Mouse (Mus musculus) heart, adult 2 months (tissue): Measurements from ENCODE around the gene Sesn1. TPM values are rescaled to one million over a fixed set of nuclear protein-coding genes. Genes with fewer than 3 reads are reported as not detected.
A peak's percentile ranks its signal among the peaks of the same experiment; 100 is the strongest.

Experiments used
- DNase-seq, 2 experiments: peaks; one replicate each; pipeline ENCODE4 v3.0.0; 2021
- H3K27ac ChIP-seq: fragments of 200-600 bp; 2 replicates; pipeline ENCODE4 v1.8.1; 2022
- H3K27me3 ChIP-seq: fragments of 200-500 bp; 2 replicates; pipeline ENCODE4 v1.6.1; 2012; ENCODE audit warnings: mild to moderate bottlenecking, low read length, inconsistent platforms, mixed read lengths; ENCODE audit not compliant: control insufficient read depth, insufficient read depth
- H3K36me3 ChIP-seq: fragments of 200-500 bp; 2 replicates; pipeline ENCODE4 v1.6.1; 2012; ENCODE audit warnings: low read length, inconsistent platforms; ENCODE audit not compliant: control insufficient read depth, insufficient read depth
- H3K4me1 ChIP-seq: fragments of 200-500 bp; 2 replicates; pipeline ENCODE4 v1.6.1; 2011; ENCODE audit warnings: low read length; ENCODE audit not compliant: control insufficient read depth, insufficient read depth
- H3K4me3 ChIP-seq: fragments of 200-600 bp; 2 replicates; pipeline ENCODE4 v1.8.1; 2022
- H3K79me2 ChIP-seq: fragments of 200-500 bp; replicated peaks from 2 replicates; pipeline ENCODE4 v1.6.1; 2012; ENCODE audit warnings: mild to moderate bottlenecking, inconsistent platforms, low read length, moderate library complexity, mixed read lengths; ENCODE audit not compliant: control insufficient read depth, insufficient read depth
- H3K9ac ChIP-seq: fragments of 200-500 bp; 2 replicates; pipeline ENCODE4 v1.6.1; 2012; ENCODE audit warnings: low read depth, mild to moderate bottlenecking, control low read depth, inconsistent platforms, low read length, mixed read lengths
- CTCF ChIP-seq: fragments of 200-600 bp; IDR thresholded peaks from 2 replicates; pipeline ENCODE4 v1.8.1; 2022; ENCODE audit warnings: antibody characterized with exemption, mild to moderate bottlenecking, moderate library complexity
- EP300 ChIP-seq: fragments of 200-500 bp; IDR thresholded peaks from 2 replicates; pipeline ENCODE4 v1.6.1; 2011; ENCODE audit warnings: low read depth, low read length, control low read depth; ENCODE audit not compliant: insufficient read depth
- POLR2A ChIP-seq: fragments of 200-500 bp; IDR thresholded peaks from 2 replicates; pipeline ENCODE4 v1.6.1; 2011; ENCODE audit warnings: mild to moderate bottlenecking, low read depth, low read length, control low read depth; ENCODE audit not compliant: insufficient read depth
- WGBS: fragments of 180-500 bp; shearing (Covaris S2); methylation state at CpG from one replicate; pipeline ENCODE4 v1.1.7; 2018; 5-methylcytosine and 5-hydroxymethylcytosine counted together
- intact Hi-C: fragments of 180-260 bp; cut with DNase I; formaldehyde crosslinking; loops from one replicate; pipeline ENCODE4 v1.15.1; 2025
- polyA plus RNA-seq: library from polyadenylated mRNA; depleted of rRNA; stranded (reverse); fragments of >200 nt; gene quantifications from 2 replicates; pipeline ENCODE4 v1.2.3, GENCODE M21; 2012
- total RNA-seq, 2 experiments: library from RNA; stranded (reverse); gene quantifications; 2 replicates each; pipeline ENCODE4 v1.2.3; 2021

Gene Sesn1
- total and polyA plus RNA-seq, 3 experiments = 47.8 to 121 (median 120) TPM

DNA sequence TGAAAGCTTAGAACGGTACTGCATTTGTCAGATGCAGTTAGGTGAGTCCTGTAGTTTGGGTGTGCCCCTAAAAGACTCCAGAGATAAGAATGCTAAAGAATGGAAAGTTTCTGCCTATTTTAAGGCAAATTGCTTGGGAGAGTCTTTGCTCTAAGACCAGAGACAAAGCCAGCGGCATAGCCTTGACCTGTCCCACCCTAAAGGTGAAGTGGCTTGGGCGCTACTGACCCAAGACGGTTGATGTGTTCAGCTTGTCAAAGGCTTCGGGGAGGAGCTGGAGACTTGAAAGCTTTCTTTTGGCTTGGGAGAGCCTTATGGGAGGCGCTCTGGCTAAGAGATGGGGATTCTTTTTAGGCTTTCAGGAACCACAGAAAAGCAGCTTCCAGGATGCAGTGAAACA is 17.4 kb upstream of the Sesn1 start:
- Histone ChIP-seq H3K79me2 (no peaks in the 10 kb centered on the region), H3K9ac (no peak overlapping the region), H3K36me3 (no peaks in the 10 kb centered on the region), H3K27ac (no peak overlapping the region), H3K4me3 (no peak overlapping the region), H3K27me3 (no peaks in the 10 kb centered on the region), H3K4me1 (no peaks in the 10 kb centered on the region)
- intact Hi-C loops = no loop called here
- no peak for DNase-seq
- 93% methylated on average over 6 of the region's 6 CpGs for WGBS
- TF ChIP-seq POLR2A = no peak
- no peak for TF ChIP-seq CTCF
- no peak for TF ChIP-seq EP300

DNA sequence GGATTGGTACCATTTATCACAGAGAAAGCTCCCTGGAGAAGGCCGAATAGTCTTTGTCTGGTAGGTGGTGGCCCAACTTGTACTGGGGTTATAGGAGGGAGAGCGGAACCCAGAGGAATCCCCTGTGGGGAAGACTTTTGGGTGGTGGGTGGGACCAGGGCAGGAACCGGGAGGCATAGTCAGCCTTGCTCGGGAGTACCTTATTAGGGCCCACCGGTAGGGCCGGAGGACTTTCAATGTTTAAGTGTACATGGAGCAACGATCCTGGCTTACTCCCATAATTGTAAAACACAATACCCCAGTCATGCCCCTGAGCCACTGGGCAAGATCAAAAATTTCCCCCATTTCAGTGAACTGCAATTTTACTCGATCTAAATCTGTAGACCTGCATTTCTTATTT is 12.5 kb upstream of the Sesn1 start:
- DNase-seq = no peak
- H3K4me1 ChIP-seq = no peaks in the 10 kb centered on the region
- no peak overlapping the region for H3K9ac ChIP-seq
- no peaks in the 10 kb centered on the region for H3K36me3 ChIP-seq
- intact Hi-C loops = no loop called here
- no peak overlapping the region for H3K4me3 ChIP-seq
- H3K79me2 ChIP-seq = no peaks in the 10 kb centered on the region
- no peaks in the 10 kb centered on the region for H3K27me3 ChIP-seq
- H3K27ac ChIP-seq = no peak overlapping the region
- WGBS = 96% methylated on average over 8 of the region's 8 CpGs
- TF ChIP-seq POLR2A (no peak), CTCF (no peak), EP300 (no peak)

GRCm38 (mm10) chr10:41803467-41803866 is 6.3 kb upstream of the Sesn1 start:
- H3K79me2 ChIP-seq = no peaks in the 10 kb centered on the region; the same call in 1 of the 2 replicates
- H3K4me1 ChIP-seq = no peaks in the 10 kb centered on the region
- DNase-seq = no peak
- H3K27me3 ChIP-seq = no peaks in the 10 kb centered on the region
- no peaks in the 10 kb centered on the region for H3K36me3 ChIP-seq
- intact Hi-C loops = loop anchor here (10.0 kb wide), 1 partner anchor 871 kb away; no protein-coding TSS in a partner anchor
- no peak overlapping the region for H3K9ac ChIP-seq
- TF ChIP-seq EP300 = no peak
- TF ChIP-seq POLR2A = no peak
- no peak for TF ChIP-seq CTCF
- WGBS = 98% methylated on average over 8 of the region's 8 CpGs
- no peak overlapping the region for H3K4me3 ChIP-seq
- H3K27ac ChIP-seq = no peak overlapping the region

GRCm38 (mm10) chr10:41804711-41805110 is 5.0 kb upstream of the Sesn1 start:
- Histone ChIP-seq H3K4me3 (no peak overlapping the region), H3K4me1 (no peaks in the 10 kb centered on the region; the same call in 1 of the 2 replicates), H3K27ac (no peak overlapping the region), H3K36me3 (no peaks in the 10 kb centered on the region), H3K79me2 (no peaks in the 10 kb centered on the region; the same call in 1 of the 2 replicates), H3K27me3 (no peaks in the 10 kb centered on the region), H3K9ac (no peak overlapping the region)
- intact Hi-C loops = loop anchor here (10.0 kb wide), 1 partner anchor 870 kb away; no protein-coding TSS in a partner anchor
- DNase-seq = no peak
- 91% methylated on average over 3 of the region's 3 CpGs for WGBS
- TF ChIP-seq CTCF = no peak
- no peak for TF ChIP-seq EP300
- no peak for TF ChIP-seq POLR2A

DNA sequence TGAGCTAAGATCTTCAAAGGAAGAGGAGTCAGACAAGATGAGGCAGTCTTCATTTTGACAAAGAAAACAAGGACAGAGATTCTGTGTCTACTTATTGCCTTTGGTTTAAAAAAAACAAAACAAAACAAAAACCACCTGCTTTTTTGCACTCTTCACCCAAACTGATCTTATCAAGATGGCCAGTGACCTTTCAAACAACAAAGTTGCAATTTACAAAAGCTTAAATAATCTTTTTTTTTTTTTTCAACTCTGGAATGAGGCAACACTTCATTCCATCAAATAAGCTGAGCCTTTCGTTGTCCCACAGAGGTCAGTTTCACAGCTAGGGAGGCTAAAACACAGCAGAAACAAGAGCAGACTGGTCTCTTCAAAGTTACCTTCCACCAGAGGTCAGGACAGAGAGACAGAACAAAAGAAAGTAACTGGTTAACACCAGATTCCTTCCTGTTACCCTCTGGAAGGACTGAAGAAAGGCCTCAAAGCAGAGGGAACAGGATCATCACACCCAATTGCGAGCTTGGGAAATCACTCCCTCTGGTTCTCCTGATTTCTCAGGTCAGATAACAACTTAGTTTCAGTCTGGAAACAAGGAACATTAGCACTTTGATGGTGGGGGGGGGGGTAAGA is 3.9 kb upstream of the Sesn1 start:
- 86% methylated on average over 2 of the region's 2 CpGs for WGBS
- intact Hi-C loops = loop anchor here (10.0 kb wide), 1 partner anchor 869 kb away; no protein-coding TSS in a partner anchor
- Histone ChIP-seq H3K36me3 (no peaks in the 10 kb centered on the region), H3K27me3 (no peaks in the 10 kb centered on the region), H3K9ac (no peak overlapping the region), H3K4me3 (no peak overlapping the region), H3K4me1 (no peaks in the 10 kb centered on the region; the same call in 1 of the 2 replicates), H3K79me2 (no peaks in the 10 kb centered on the region; the same call in 1 of the 2 replicates), H3K27ac (no peak overlapping the region)
- TF ChIP-seq CTCF = no peak
- TF ChIP-seq POLR2A = no peak
- no peak for TF ChIP-seq EP300
- DNase-seq = no peak

- WGBS = 3% methylated on average over 25 of the region's 25 CpGs
- H3K27ac ChIP-seq = peak overlapping the region; percentile 98
- H3K79me2 ChIP-seq = peaks cover 4% of the 10 kb centered on the region
- H3K4me1 ChIP-seq = peaks cover 6% of the 10 kb centered on the region
- peak overlapping the region; percentile 87 for H3K4me3 ChIP-seq
- no peak for TF ChIP-seq CTCF
- TF ChIP-seq EP300 = peak; percentile 37; the same call in 1 of the 2 replicates
- TF ChIP-seq POLR2A = peak; percentile 50
- intact Hi-C loops = loop anchor here (10.0 kb wide), 1 partner anchor 866 kb away; no protein-coding TSS in a partner anchor
- no peaks in the 10 kb centered on the region for H3K27me3 ChIP-seq
- peaks cover 3% of the 10 kb centered on the region for H3K36me3 ChIP-seq
- H3K9ac ChIP-seq = peak overlapping the region; percentile 90
- DNase-seq = peak in 1 of 2 experiments; percentile 86
Measured at GRCm38 (mm10) chr10:41809080-41809770, 510 bp upstream of the Sesn1 start.
